Mouse (Mus musculus) bone marrow, adult 2 months (tissue): ENCODE measurements around the gene Elob.

Source experiments
- CTCF ChIP-seq: fragments of 200-500 bp; IDR thresholded peaks from 2 replicates; pipeline ENCODE4 v1.5.1; 2011; ENCODE audit warnings: low read length, control low read depth; ENCODE audit not compliant: control insufficient read depth, insufficient read depth
- POLR2A ChIP-seq: fragments of 200-500 bp; IDR thresholded peaks from 2 replicates; pipeline ENCODE4 v1.6.1; 2011; ENCODE audit warnings: low read depth, mild to moderate bottlenecking, control low read depth, low read length, borderline replicate concordance; ENCODE audit not compliant: control insufficient read depth

DNA sequence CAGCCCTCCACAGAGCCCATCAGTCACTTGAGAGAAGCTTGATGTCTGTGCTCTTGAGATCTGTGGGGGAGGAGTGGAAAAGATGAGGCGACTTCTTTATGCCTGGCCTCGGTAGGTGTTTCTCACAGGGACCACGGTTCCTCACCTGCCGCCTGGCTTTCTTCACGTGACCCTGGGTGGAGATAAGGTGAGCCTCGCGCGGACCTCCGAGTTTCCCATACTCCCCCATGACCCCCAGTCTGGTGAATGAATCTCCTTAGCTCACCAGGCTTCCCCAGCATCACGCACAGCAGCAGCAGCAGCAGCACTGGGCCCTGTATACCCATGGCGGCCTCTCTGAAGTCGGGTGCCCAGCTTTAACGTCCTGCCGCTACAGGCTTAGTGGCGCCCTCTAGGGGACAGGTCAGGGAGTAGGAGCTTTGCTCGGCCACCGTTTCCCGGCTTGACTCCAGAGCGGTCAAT lies 14.9 kb upstream of the Elob start, which contains the start of the genes Prss32 and Prss41:
- TF ChIP-seq POLR2A: no peak
- TF ChIP-seq CTCF: peak; percentile 79
